Mouse (Mus musculus) heart, embryonic 13.5 days (tissue): ENCODE measurements around the gene Sys1. TPM values are rescaled to one million over a fixed set of nuclear protein-coding genes. Genes with fewer than 3 reads are reported as not detected.

ENCODE experiments used
- ATAC-seq: fragments of 200-750 bp; cut with Nextera tagmentation; 2 replicates; pipeline ENCODE4 v1.8.0; 2017; ENCODE audit warnings: moderate TSS enrichment; ENCODE audit not compliant: insufficient number of reproducible peaks, low FRiP score, low TSS enrichment; ENCODE audit errors: extremely low read depth
- H3K27ac ChIP-seq: fragments of 300-500 bp; sonication (generic); replicated peaks from 2 replicates; pipeline ENCODE4 v1.5.1; 2015; ENCODE audit warnings: moderate library complexity, mild to moderate bottlenecking, inconsistent platforms
- H3K27me3 ChIP-seq: fragments of 300-500 bp; sonication (generic); replicated peaks from 2 replicates; pipeline ENCODE4 v1.6.1; 2015; ENCODE audit warnings: mild to moderate bottlenecking, inconsistent platforms
- H3K36me3 ChIP-seq: fragments of 300-500 bp; sonication (generic); 2 replicates; pipeline ENCODE4 v1.6.1; 2015; ENCODE audit warnings: mild to moderate bottlenecking, inconsistent platforms
- H3K4me1 ChIP-seq: fragments of 300-500 bp; sonication (generic); 2 replicates; pipeline ENCODE4 v1.6.1; 2015; ENCODE audit warnings: inconsistent platforms
- H3K4me2 ChIP-seq: fragments of 300-500 bp; sonication (generic); 2 replicates; pipeline ENCODE4 v1.6.1; 2015; ENCODE audit warnings: inconsistent platforms, mild to moderate bottlenecking, moderate library complexity
- H3K4me3 ChIP-seq: fragments of 300-500 bp; sonication (generic); 2 replicates; pipeline ENCODE4 v1.5.1; 2015; ENCODE audit warnings: moderate library complexity, mild to moderate bottlenecking, inconsistent platforms
- H3K9ac ChIP-seq: fragments of 300-500 bp; sonication (generic); 2 replicates; pipeline ENCODE4 v1.6.1; 2015; ENCODE audit warnings: inconsistent platforms, mild to moderate bottlenecking, moderate library complexity
- H3K9me3 ChIP-seq: fragments of 300-500 bp; sonication (generic); 2 replicates; pipeline ENCODE4 v1.6.1; 2016; ENCODE audit warnings: inconsistent platforms
- WGBS: fragments of 180-500 bp; shearing (Covaris S2); methylation state at CpG from one replicate; pipeline ENCODE4 v1.1.7; 2015; ENCODE audit warnings: mixed read lengths; 5-methylcytosine and 5-hydroxymethylcytosine counted together
- polyA plus RNA-seq: library from polyadenylated mRNA; unstranded; fragments of >200 nt; fragmentation: Nextera tagmentation; extraction: Ambion mirVana; gene quantifications from 2 replicates; pipeline ENCODE4 v1.2.1, GENCODE M21; 2015

Gene Sys1
- polyA plus RNA-seq = 37.2 and 43.0 TPM in 2 replicates

- Histone ChIP-seq H3K4me1 (peaks cover 58% of the 10 kb centered on the region), H3K27me3 (no peaks in the 10 kb centered on the region), H3K27ac (peak within 1 kb of the TSS; percentile 24; the same call in 1 of the 2 replicates), H3K4me2 (peak within 1 kb of the TSS; percentile 55), H3K9me3 (no peaks in the 10 kb centered on the region), H3K4me3 (peak within 1 kb of the TSS; percentile 25), H3K9ac (peak within 1 kb of the TSS; percentile 67), H3K36me3 (no peaks in the 10 kb centered on the region)
- no peak for ATAC-seq
- WGBS = 4% methylated on average over 7 of the region's 7 CpGs
These were observed at the start of gene Sys1 for GRCm38 (mm10) chr2:164456864-164457300. TSS of gene Sys1 (plus strand) at chr2:164456964.

GRCm38 (mm10) chr2:164407708-164408107 lies 49.1 kb upstream of the Sys1 start:
- peak overlapping the region; percentile 61; the same call in 1 of the 2 replicates for H3K9ac ChIP-seq
- ATAC-seq = no peak

DNA sequence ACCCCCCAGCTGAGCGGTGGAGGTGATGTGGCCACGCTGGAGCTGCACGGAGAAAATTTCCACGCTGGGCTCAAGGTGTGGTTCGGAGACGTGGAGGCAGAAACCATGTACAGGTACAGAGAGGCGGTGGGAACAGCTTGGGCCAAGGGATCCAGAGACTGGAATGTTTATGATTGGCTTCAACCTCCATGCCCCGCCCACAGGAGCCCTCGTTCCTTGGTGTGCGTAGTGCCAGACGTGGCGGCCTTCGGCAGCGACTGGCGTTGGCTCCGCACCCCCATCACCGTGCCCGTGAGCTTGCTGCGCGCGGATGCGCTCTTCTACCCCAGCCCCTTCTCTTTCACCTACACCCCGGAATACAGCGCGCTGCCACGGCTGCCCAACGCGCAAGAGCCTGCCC lies 42.6 kb upstream of the Sys1 start:
- ATAC-seq = no peak
- H3K4me2 ChIP-seq = peak overlapping the region; percentile 61
- H3K36me3 ChIP-seq = no peaks in the 10 kb centered on the region
- WGBS = 22% methylated on average over 28 of the region's 28 CpGs
- no peak overlapping the region for H3K27ac ChIP-seq
- no peaks in the 10 kb centered on the region for H3K9me3 ChIP-seq
- peak overlapping the region; percentile 58; the same call in 1 of the 2 replicates for H3K9ac ChIP-seq
- peaks cover 12% of the 10 kb centered on the region for H3K4me1 ChIP-seq
- H3K27me3 ChIP-seq = peaks cover 66% of the 10 kb centered on the region
- H3K4me3 ChIP-seq = peak overlapping the region; percentile 35

More at GRCm38 (mm10) chr2:164407708-164408107, 49.1 kb upstream of the Sys1 start:
- peaks cover 32% of the 10 kb centered on the region for H3K4me1 ChIP-seq
- H3K27ac ChIP-seq = no peak overlapping the region
- peak overlapping the region; percentile 57 for H3K4me2 ChIP-seq
- no peaks in the 10 kb centered on the region for H3K9me3 ChIP-seq
- H3K4me3 ChIP-seq = peak overlapping the region; percentile 29; the same call in 1 of the 2 replicates
- peaks cover 98% of the 10 kb centered on the region for H3K27me3 ChIP-seq
- H3K36me3 ChIP-seq = no peaks in the 10 kb centered on the region
- whole genome bisulfite sequencing = 1% methylated on average over 22 of the region's 22 CpGs

GRCm38 (mm10) chr2:164414581-164414980 lies 42.2 kb upstream of the Sys1 start:
- H3K4me2 ChIP-seq = peak overlapping the region; percentile 61
- H3K9me3 ChIP-seq = no peaks in the 10 kb centered on the region
- ATAC-seq = no peak
- H3K9ac ChIP-seq = peak overlapping the region; percentile 58; the same call in 1 of the 2 replicates
- H3K27ac ChIP-seq = no peak overlapping the region
- peaks cover 12% of the 10 kb centered on the region for H3K4me1 ChIP-seq
- WGBS = 54% methylated on average over 10 of the region's 10 CpGs
- peaks cover 62% of the 10 kb centered on the region for H3K27me3 ChIP-seq
- peak overlapping the region; percentile 35 for H3K4me3 ChIP-seq
- H3K36me3 ChIP-seq = no peaks in the 10 kb centered on the region

- H3K27me3 ChIP-seq = peaks cover 37% of the 10 kb centered on the region
- no peak overlapping the region for H3K4me2 ChIP-seq
- H3K36me3 ChIP-seq = no peaks in the 10 kb centered on the region
- ATAC-seq = no peak
- H3K4me3 ChIP-seq = no peak overlapping the region
- peaks cover 12% of the 10 kb centered on the region for H3K4me1 ChIP-seq
- no peak overlapping the region for H3K9ac ChIP-seq
- no peaks in the 10 kb centered on the region for H3K9me3 ChIP-seq
- H3K27ac ChIP-seq = no peak overlapping the region
- 0% methylated on average over 2 of the region's 2 CpGs for WGBS
These were observed 39.6 kb upstream of the Sys1 start for GRCm38 (mm10) chr2:164417198-164417597.

GRCm38 (mm10) chr2:164418308-164418875 lies 38.4 kb upstream of the Sys1 start:
- Histone ChIP-seq H3K4me2 (no peak overlapping the region), H3K9ac (0 out of 2 replicates have a peak overlapping the region, but pooled peaks have one; percentile 7), H3K36me3 (peaks cover 2% of the 10 kb centered on the region), H3K27ac (no peak overlapping the region), H3K27me3 (peaks cover 30% of the 10 kb centered on the region), H3K4me1 (peaks cover 12% of the 10 kb centered on the region), H3K9me3 (no peaks in the 10 kb centered on the region), H3K4me3 (no peak overlapping the region)
- 33% methylated on average over 3 of the region's 3 CpGs for WGBS
- no peak for ATAC-seq

- peaks cover 12% of the 10 kb centered on the region for H3K36me3 ChIP-seq
- peaks cover 20% of the 10 kb centered on the region for H3K27me3 ChIP-seq
- H3K9me3 ChIP-seq = no peaks in the 10 kb centered on the region
- H3K4me2 ChIP-seq = no peak overlapping the region
- no peak for ATAC-seq
- 0 out of 2 replicates have a peak overlapping the region, but pooled peaks have one; percentile 10 for H3K9ac ChIP-seq
- H3K27ac ChIP-seq = no peak overlapping the region
- H3K4me3 ChIP-seq = no peak overlapping the region
- peaks cover 6% of the 10 kb centered on the region; the same call in 1 of the 2 replicates for H3K4me1 ChIP-seq
- WGBS = 9% methylated on average over 3 of the region's 3 CpGs
These were observed 37.3 kb upstream of the Sys1 start for GRCm38 (mm10) chr2:164419489-164419888.

- ATAC-seq = no peak
- Histone ChIP-seq H3K4me1 (peaks cover 6% of the 10 kb centered on the region; the same call in 1 of the 2 replicates), H3K27ac (no peak overlapping the region), H3K9me3 (no peaks in the 10 kb centered on the region), H3K4me3 (no peak overlapping the region), H3K36me3 (peaks cover 28% of the 10 kb centered on the region), H3K27me3 (peaks cover 8% of the 10 kb centered on the region; the same call in 1 of the 2 replicates), H3K4me2 (no peak overlapping the region), H3K9ac (no peak overlapping the region)
- WGBS = 81% methylated on average over 7 of the region's 7 CpGs
These were observed 35.5 kb upstream of the Sys1 start for GRCm38 (mm10) chr2:164421306-164421705.

DNA sequence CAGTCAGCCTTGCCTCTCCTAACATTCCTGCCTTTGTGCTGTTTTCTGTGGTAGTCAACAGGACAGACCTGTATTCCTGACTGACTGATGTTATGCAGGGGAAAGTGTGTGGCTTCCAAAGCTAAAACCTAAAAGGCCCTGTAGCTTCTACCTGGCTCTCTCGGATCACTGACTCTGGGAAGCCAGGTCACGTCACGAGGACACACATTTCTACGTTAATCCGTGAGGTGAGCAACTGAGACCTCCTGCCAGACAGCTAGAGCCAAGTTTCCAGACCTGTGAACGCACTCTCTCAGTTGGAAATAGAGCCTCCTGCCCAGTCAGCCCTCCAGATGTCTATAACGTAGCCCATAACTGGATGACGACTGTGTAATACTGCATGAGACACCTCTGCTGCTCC lies 34.8 kb upstream of the Sys1 start:
- Histone ChIP-seq H3K9ac (no peak overlapping the region), H3K9me3 (no peaks in the 10 kb centered on the region), H3K27me3 (peaks cover 8% of the 10 kb centered on the region; the same call in 1 of the 2 replicates), H3K27ac (0 out of 2 replicates have a peak overlapping the region, but pooled peaks have one; percentile 17), H3K36me3 (peaks cover 35% of the 10 kb centered on the region), H3K4me3 (no peak overlapping the region), H3K4me2 (no peak overlapping the region), H3K4me1 (peaks cover 6% of the 10 kb centered on the region; the same call in 1 of the 2 replicates)
- WGBS = 84% methylated on average over 8 of the region's 8 CpGs
- no peak for ATAC-seq

- H3K9me3 ChIP-seq = no peaks in the 10 kb centered on the region
- 76% methylated on average over 15 of the region's 15 CpGs for WGBS
These were observed 33.9 kb upstream of the Sys1 start for GRCm38 (mm10) chr2:164422675-164423393.

DNA sequence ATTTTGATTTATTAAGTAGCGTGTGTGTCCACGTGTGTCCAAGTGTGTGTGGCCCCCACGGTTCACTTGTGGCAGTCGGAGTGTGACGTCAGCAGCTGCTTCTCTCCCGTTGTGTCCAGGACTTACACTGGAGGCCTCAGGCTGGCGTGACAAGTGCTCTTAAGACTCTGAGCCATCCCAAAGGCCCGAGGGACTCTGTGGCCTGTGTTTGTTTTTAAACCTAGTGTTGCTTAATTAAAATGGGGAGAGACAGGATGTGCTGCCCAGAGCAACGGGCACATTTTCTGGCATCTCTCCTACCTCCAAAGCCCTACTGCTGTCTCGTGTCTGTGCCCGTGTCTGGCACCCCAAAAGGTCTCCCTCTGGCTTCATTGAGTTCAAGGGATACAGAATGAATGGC lies 33.3 kb upstream of the Sys1 start:
- H3K9ac ChIP-seq = no peak overlapping the region
- no peak for ATAC-seq

More at GRCm38 (mm10) chr2:164422675-164423393, 33.9 kb upstream of the Sys1 start:
- Histone ChIP-seq H3K27ac (no peak overlapping the region), H3K4me2 (no peak overlapping the region), H3K4me1 (peaks cover 6% of the 10 kb centered on the region; the same call in 1 of the 2 replicates), H3K27me3 (peaks cover 8% of the 10 kb centered on the region; the same call in 1 of the 2 replicates), H3K36me3 (peaks cover 44% of the 10 kb centered on the region), H3K4me3 (no peak overlapping the region), H3K9ac (no peak overlapping the region)
- no peak for ATAC-seq

More for the DNA sequence above, 33.3 kb upstream of the Sys1 start:
- H3K9me3 ChIP-seq = no peaks in the 10 kb centered on the region
- H3K4me2 ChIP-seq = no peak overlapping the region
- H3K4me1 ChIP-seq = peaks cover 3% of the 10 kb centered on the region; the same call in 1 of the 2 replicates
- peaks cover 6% of the 10 kb centered on the region; the same call in 1 of the 2 replicates for H3K27me3 ChIP-seq
- WGBS = 77% methylated on average over 11 of the region's 11 CpGs
- no peak overlapping the region for H3K4me3 ChIP-seq
- H3K36me3 ChIP-seq = peaks cover 50% of the 10 kb centered on the region
- no peak overlapping the region for H3K27ac ChIP-seq
